Comparison of ENCODE assay signal across 9 mouse cellular contexts in the genomic region with DNA sequence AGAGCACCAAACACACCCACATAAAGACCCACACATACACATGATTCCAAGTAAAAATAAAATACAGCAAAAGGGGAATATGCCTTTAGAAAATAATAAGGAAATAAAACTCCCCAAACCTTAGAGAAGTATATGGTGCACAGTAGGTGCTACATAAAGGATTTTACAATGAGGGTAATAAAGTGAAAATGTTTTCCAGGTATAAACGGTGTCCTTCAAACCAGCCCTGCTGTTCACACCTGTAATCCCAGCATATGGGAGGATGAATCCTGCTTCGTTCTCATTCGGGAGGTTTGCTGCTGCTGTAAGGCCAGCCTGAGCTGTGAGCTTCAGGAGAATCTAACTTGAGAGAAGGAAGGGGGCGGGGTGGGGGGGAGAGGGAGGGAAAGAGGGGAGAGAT. TPM values are rescaled to one million over a fixed set of nuclear protein-coding genes. Genes with fewer than 3 reads are reported as not detected.
DNase-seq lines count a peak whose midpoint lies in the region; ATAC-seq and TF ChIP-seq lines count a peak whose summit lies in the region.
"Had no signal": no experiment of that assay in that cellular context is flagged by ENCODE, and none has a peak within 500 bp of the region (broad histone marks: within the 10 kb centered on the region; RNA-seq: fewer than 3 reads in every experiment).

No protein-coding gene starts in this region.

- peaks cover 23% of the 10 kb centered on the region for H3K4me1 ChIP-seq in thymus, adult 2 months (replicated peaks; ENCODE audit: control insufficient read depth, insufficient read depth, low read length)
- peaks cover 9% of the 10 kb centered on the region for H3K4me1 ChIP-seq in limb, embryonic 15.5 days

- H3K36me3 ChIP-seq in thymus, adult 2 months (ENCODE audit: control insufficient read depth, insufficient read depth, low read length) = no peaks in the 10 kb centered on the region
- H3K36me3 ChIP-seq in limb, embryonic 15.5 days = no peaks in the 10 kb centered on the region

- H3K9ac ChIP-seq in limb, embryonic 15.5 days = no peak overlapping the region

- peak overlapping the region; percentile 43 for H3K4me2 ChIP-seq in limb, embryonic 15.5 days

- peak overlapping the region; percentile 21; the same call in 1 of the 2 replicates for H3K4me3 ChIP-seq in thymus, adult 2 months (ENCODE audit: control insufficient read depth, insufficient read depth, low read length)
- H3K4me3 ChIP-seq in limb, embryonic 15.5 days = peak overlapping the region; percentile 24
- H3K4me3 ChIP-seq: erythroblast, embryonic 14.5 days had no signal

- no peaks in the 10 kb centered on the region for H3K9me3 ChIP-seq in limb, embryonic 15.5 days

- no peak overlapping the region for H3K27ac ChIP-seq in thymus, adult 2 months (ENCODE audit: control insufficient read depth, insufficient read depth, low read length)
- H3K27ac ChIP-seq in limb, embryonic 15.5 days = no peak overlapping the region

- no peak for TF ChIP-seq POLR2A in thymus, adult 2 months (IDR thresholded peaks at IDR 0.05; ENCODE audit: control insufficient read depth, extremely low read depth, insufficient read depth, low read length, poor library complexity)

- no peak for TF ChIP-seq CTCF in thymus, adult 2 months (IDR thresholded peaks at IDR 0.05; ENCODE audit: borderline replicate concordance, control insufficient read depth, extremely low read depth, insufficient read depth, low read length, poor library complexity)

- no peaks in the 10 kb centered on the region for H3K27me3 ChIP-seq in thymus, adult 2 months (ENCODE audit: control insufficient read depth, insufficient read depth, low read length)
- peaks cover 12% of the 10 kb centered on the region; the same call in 1 of the 2 replicates for H3K27me3 ChIP-seq in limb, embryonic 15.5 days

- no peak for ATAC-seq in limb, embryonic 15.5 days (ENCODE audit: insufficient number of reproducible peaks, low FRiP score, low TSS enrichment, low read depth)
- ATAC-seq in granulocyte monocyte progenitor cell, adult 5-6 weeks (replicated peaks; ENCODE audit: poor library complexity, severe bottlenecking) = no peak

- 0% methylated on average over 4 of the region's 4 CpGs for WGBS in thymus, adult 2 months
- 3% methylated on average over 4 of the region's 4 CpGs for WGBS in limb, embryonic 15.5 days

- peak; percentile 33 for DNase-seq in embryo, embryonic 11 days
- DNase-seq in embryo, embryonic 10 days (ENCODE audit: low spot score) = no peak
- DNase-seq in thymus, adult 2 months = no peak
- no peak for DNase-seq in thymus, postnatal 14 days
- DNase-seq in testis, postnatal 10 days (ENCODE audit: low spot score) = no peak
- DNase-seq in c-Kit-positive CD71-positive TER-119-positive erythroid progenitor cells, embryonic 14.5 days (ENCODE audit: low spot score) = no peak

RNA-seq across cellular contexts. Expression of a gene that starts 0.4 kb away (rescaled TPM):
- 44.9 and 54.5 TPM in 2 replicates for polyA plus RNA-seq in thymus, adult 2 months (2012; rRNA removed)
- 0.84 and 1.1 TPM in 2 replicates for polyA plus RNA-seq in limb, embryonic 15.5 days (2015; fragmentation: Nextera tagmentation; extraction: Ambion mirVana)
- 0.51 and 6.3 TPM in 2 replicates for total RNA-seq in granulocyte monocyte progenitor cell, adult 5-6 weeks (2014; fragmentation: Nextera tagmentation)
- 0.43 and 1.2 TPM in 2 replicates for total RNA-seq in granulocyte monocyte progenitor cell, adult 5-6 weeks (2017)

RNA-seq across cellular contexts. Expression of a gene that starts 9.3 kb away (rescaled TPM):
- 0.19 and 0.24 TPM in 2 replicates for polyA plus RNA-seq in thymus, adult 2 months (2012; rRNA removed)
- 5.1 and 10.8 TPM in 2 replicates for polyA plus RNA-seq in limb, embryonic 15.5 days (2015; fragmentation: Nextera tagmentation; extraction: Ambion mirVana)
- total RNA-seq in granulocyte monocyte progenitor cell, adult 5-6 weeks (2014; fragmentation: Nextera tagmentation) = 4.7 TPM in 1 of 2 replicates, not detected in the other
- total RNA-seq in granulocyte monocyte progenitor cell, adult 5-6 weeks (2017) = 0.69 TPM in 1 of 2 replicates, not detected in the other

RNA-seq across cellular contexts. Expression of a gene that starts 21.8 kb away (rescaled TPM):
- 88.8 and 92.3 TPM in 2 replicates for polyA plus RNA-seq in thymus, adult 2 months (2012; rRNA removed)
- polyA plus RNA-seq in limb, embryonic 15.5 days (2015; fragmentation: Nextera tagmentation; extraction: Ambion mirVana) = 19.7 and 22.1 TPM in 2 replicates
- 18.3 and 18.8 TPM in 2 replicates for total RNA-seq in granulocyte monocyte progenitor cell, adult 5-6 weeks (2014; fragmentation: Nextera tagmentation)
- total RNA-seq in granulocyte monocyte progenitor cell, adult 5-6 weeks (2017) = 21.2 and 25.3 TPM in 2 replicates

RNA-seq across cellular contexts. Expression of a gene that starts 35.8 kb away (rescaled TPM):
- 0.53 and 0.66 TPM in 2 replicates for polyA plus RNA-seq in thymus, adult 2 months (2012; rRNA removed)
- polyA plus RNA-seq in limb, embryonic 15.5 days (2015; fragmentation: Nextera tagmentation; extraction: Ambion mirVana) = 1.3 TPM in 2 replicates
- 0.24 and 0.32 TPM in 2 replicates for total RNA-seq in granulocyte monocyte progenitor cell, adult 5-6 weeks (2014; fragmentation: Nextera tagmentation)
- total RNA-seq in granulocyte monocyte progenitor cell, adult 5-6 weeks (2017) = 0.26 and 3.0 TPM in 2 replicates

RNA-seq across cellular contexts. Expression of a gene that starts 36.0 kb away (rescaled TPM):
- polyA plus RNA-seq in thymus, adult 2 months (2012; rRNA removed) = 2.2 and 2.7 TPM in 2 replicates
- 2.4 and 3.1 TPM in 2 replicates for polyA plus RNA-seq in limb, embryonic 15.5 days (2015; fragmentation: Nextera tagmentation; extraction: Ambion mirVana)
- total RNA-seq in granulocyte monocyte progenitor cell, adult 5-6 weeks (2014; fragmentation: Nextera tagmentation) = 2.6 and 2.8 TPM in 2 replicates
- total RNA-seq in granulocyte monocyte progenitor cell, adult 5-6 weeks (2017) = 0.26 and 0.95 TPM in 2 replicates

Comparison
In these comparisons a context has a peak if more than half of its experiments do, and no peak if none do; other contexts are left out.
1. RNA of a gene that starts 0.4 kb away (polyA plus RNA-seq): 44.9 to 54.5 TPM in thymus, adult 2 months; 0.84 to 1.1 TPM in limb, embryonic 15.5 days; every median in the first group is over 10 times any median in the second.